8 mouse cellular contexts compared by ENCODE assay signal in the genomic region with DNA sequence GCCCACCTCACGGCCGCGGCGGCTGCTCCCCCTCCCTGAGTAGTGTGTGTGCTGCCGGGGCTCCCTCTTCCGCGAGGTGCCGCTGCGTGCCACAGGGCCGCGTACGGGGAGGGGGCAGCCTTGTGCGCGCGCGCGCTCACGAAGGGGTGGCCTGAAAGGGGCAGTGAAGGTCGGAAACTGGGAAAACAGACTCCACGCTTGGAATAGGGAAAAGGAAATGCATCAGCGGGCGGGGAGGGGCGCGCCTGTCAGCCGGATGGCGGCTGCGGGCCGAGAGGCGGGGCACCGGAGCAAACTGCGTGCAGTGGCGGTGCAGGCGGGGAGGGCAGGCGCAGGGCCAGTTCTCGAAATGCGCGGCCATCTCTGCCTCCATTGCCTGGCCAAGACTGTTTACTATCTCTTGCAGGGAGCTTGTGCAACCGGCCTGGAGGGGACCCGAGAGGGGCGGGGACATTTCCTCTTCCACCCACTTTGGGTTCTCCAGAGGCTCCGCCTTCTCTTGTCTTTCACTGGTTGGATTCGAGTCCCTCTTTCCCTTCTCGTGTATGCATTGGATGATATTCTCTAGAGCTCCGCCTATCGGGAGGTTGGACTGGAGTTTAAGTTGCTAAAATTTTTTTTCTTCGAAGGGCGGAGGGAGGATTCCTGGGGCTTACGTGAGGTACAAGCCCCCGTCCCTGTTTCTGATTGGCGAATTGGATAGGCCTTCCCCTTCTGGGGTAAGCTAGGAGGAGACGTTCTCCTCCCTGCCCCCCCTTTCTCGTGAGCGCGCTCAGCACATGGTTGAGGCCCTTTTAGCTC. TPM values are rescaled to one million over a fixed set of nuclear protein-coding genes. Genes with fewer than 3 reads are reported as not detected.
DNase-seq lines count a peak whose midpoint lies in the region; ATAC-seq and TF ChIP-seq lines count a peak whose summit lies in the region.

No protein-coding gene starts in this region.

- peak overlapping the region; percentile 96 for H3K27ac ChIP-seq in CH12.LX (ENCODE audit: insufficient read depth, low read depth)
- H3K27ac ChIP-seq in forebrain, embryonic 11.5 days (ENCODE audit: low read depth, low read length), result peak overlapping the region; percentile 98
- peak overlapping the region; percentile 100 for H3K27ac ChIP-seq in heart, embryonic 16.5 days (ENCODE audit: low read length)
- H3K27ac ChIP-seq in liver, embryonic 15.5 days (replicated peaks), result peak overlapping the region; percentile 99
- peak overlapping the region; percentile 88 for H3K27ac ChIP-seq in neural tube, embryonic 12.5 days

- peak overlapping the region; percentile 67 to 85 (median 80) for H3K4me3 ChIP-seq in CH12.LX (replicated peaks in 1 of 3; ENCODE audit: low read depth in 2 of 3, low read length in 2 of 3, poor library complexity in 1 of 3)
- peak overlapping the region; percentile 88 for H3K4me3 ChIP-seq in forebrain, embryonic 11.5 days (ENCODE audit: low read depth, low read length)
- peak overlapping the region; percentile 91 for H3K4me3 ChIP-seq in heart, embryonic 16.5 days (ENCODE audit: low read length)
- peak overlapping the region; percentile 92 for H3K4me3 ChIP-seq in liver, embryonic 15.5 days (replicated peaks)
- H3K4me3 ChIP-seq in neural tube, embryonic 12.5 days, result peak overlapping the region; percentile 91

- H3K9ac ChIP-seq in CH12.LX (ENCODE audit: insufficient read depth, low read depth), result peak overlapping the region; percentile 53
- H3K9ac ChIP-seq in forebrain, embryonic 11.5 days (ENCODE audit: low read length), result peak overlapping the region; percentile 79
- peak overlapping the region; percentile 89 for H3K9ac ChIP-seq in heart, embryonic 16.5 days (ENCODE audit: low read length)
- H3K9ac ChIP-seq in liver, embryonic 15.5 days, result peak overlapping the region; percentile 85
- H3K9ac ChIP-seq in neural tube, embryonic 12.5 days, result peak overlapping the region; percentile 76

- peak overlapping the region; percentile 2; the same call in 1 of the 2 replicates for H3K4me2 ChIP-seq in CH12.LX (ENCODE audit: insufficient read depth, low read depth, poor library complexity, severe bottlenecking)
- H3K4me2 ChIP-seq in forebrain, embryonic 11.5 days (ENCODE audit: low read depth, low read length, severe bottlenecking), result peak overlapping the region; percentile 95
- H3K4me2 ChIP-seq in heart, embryonic 16.5 days (ENCODE audit: low read depth, low read length), result peak overlapping the region; percentile 81
- peak overlapping the region; percentile 96 for H3K4me2 ChIP-seq in liver, embryonic 15.5 days
- H3K4me2 ChIP-seq in neural tube, embryonic 12.5 days (replicated peaks), result peak overlapping the region; percentile 94

- no peaks in the 10 kb centered on the region for H3K27me3 ChIP-seq in CH12.LX (replicated peaks)
- H3K27me3 ChIP-seq in forebrain, embryonic 11.5 days (ENCODE audit: control insufficient read depth, insufficient read depth, low read length), result no peaks in the 10 kb centered on the region
- no peaks in the 10 kb centered on the region for H3K27me3 ChIP-seq in heart, embryonic 16.5 days (ENCODE audit: control insufficient read depth, insufficient read depth, low read length)
- no peaks in the 10 kb centered on the region for H3K27me3 ChIP-seq in liver, embryonic 15.5 days
- no peaks in the 10 kb centered on the region for H3K27me3 ChIP-seq in neural tube, embryonic 12.5 days (replicated peaks)

- H3K4me1 ChIP-seq in CH12.LX (ENCODE audit: control insufficient read depth in 1 of 2, insufficient read depth in 2 of 2), result peaks cover 0 to 14% of the 10 kb centered on the region in 2 experiments; a peak in 2 of 4 replicates
- no peaks in the 10 kb centered on the region; the same call in 1 of the 2 replicates for H3K4me1 ChIP-seq in forebrain, embryonic 11.5 days (replicated peaks; ENCODE audit: control insufficient read depth, insufficient read depth, low read length)
- H3K4me1 ChIP-seq in heart, embryonic 16.5 days (ENCODE audit: control insufficient read depth, insufficient read depth, low read length), result peaks cover 24% of the 10 kb centered on the region
- H3K4me1 ChIP-seq in liver, embryonic 15.5 days (replicated peaks), result peaks cover 57% of the 10 kb centered on the region
- peaks cover 23% of the 10 kb centered on the region for H3K4me1 ChIP-seq in neural tube, embryonic 12.5 days

- peak in 1 of 2 experiments; percentile 28; a peak in 1 of 4 replicates for TF ChIP-seq CTCF in CH12.LX (conservative IDR thresholded peaks at IDR 0.05 in 1 of 2, IDR thresholded peaks at IDR 0.05 in 1 of 2; ENCODE audit: low read depth in 2 of 2, low read length in 2 of 2)

- in situ Hi-C loops in CH12.LX (cut with MboI; ENCODE audit: low pct_ligation_motif_present, low pct_unique_long_range_greater_than_20kb, low sequenced_read_pairs), result no loop called here

- H3K79me2 ChIP-seq in CH12.LX (replicated peaks; ENCODE audit: control insufficient read depth, extremely low read depth, insufficient read depth, poor library complexity, severe bottlenecking), result peaks cover 11% of the 10 kb centered on the region

- dilution Hi-C loops in CH12.LX (cut with MboI; ENCODE audit: extremely low pct_ligation_motif_present, extremely low pct_unique_long_range_greater_than_20kb, low sequenced_read_pairs), result no loop called here

- WGBS in forebrain, embryonic 11.5 days, result under 1% methylated on average over 54 of the region's 54 CpGs
- WGBS in heart, embryonic 16.5 days, result under 1% methylated on average over 52 of the region's 54 CpGs
- WGBS in liver, embryonic 15.5 days (ENCODE audit: insufficient replicate concordance), result under 1% methylated on average over 53 of the region's 54 CpGs
- under 1% methylated on average over 54 of the region's 54 CpGs for WGBS in neural tube, embryonic 12.5 days

- TF ChIP-seq POLR2A in CH12.LX (IDR thresholded peaks at IDR 0.05; ENCODE audit: low read depth, low read length), result peak; percentile 36

- no peaks in the 10 kb centered on the region for H3K9me3 ChIP-seq in CH12.LX (replicated peaks; ENCODE audit: low read length)
- H3K9me3 ChIP-seq in forebrain, embryonic 11.5 days (ENCODE audit: control insufficient read depth, low read length), result no peaks in the 10 kb centered on the region
- H3K9me3 ChIP-seq in heart, embryonic 16.5 days (replicated peaks; ENCODE audit: control insufficient read depth, low read length), result no peaks in the 10 kb centered on the region
- H3K9me3 ChIP-seq in liver, embryonic 15.5 days (replicated peaks), result no peaks in the 10 kb centered on the region
- no peaks in the 10 kb centered on the region for H3K9me3 ChIP-seq in neural tube, embryonic 12.5 days

- H3K36me3 ChIP-seq in CH12.LX (replicated peaks in 1 of 2; ENCODE audit: control insufficient read depth in 1 of 2, insufficient read depth in 1 of 2, low read length in 1 of 2), result peaks cover 0 to 5% of the 10 kb centered on the region in 2 experiments
- H3K36me3 ChIP-seq in forebrain, embryonic 11.5 days (ENCODE audit: control insufficient read depth, insufficient read depth, low read length), result no peaks in the 10 kb centered on the region
- no peaks in the 10 kb centered on the region for H3K36me3 ChIP-seq in heart, embryonic 16.5 days (ENCODE audit: control insufficient read depth, insufficient read depth)
- no peaks in the 10 kb centered on the region for H3K36me3 ChIP-seq in liver, embryonic 15.5 days (replicated peaks)
- no peaks in the 10 kb centered on the region for H3K36me3 ChIP-seq in neural tube, embryonic 12.5 days

- DNase-seq in CH12.LX (ENCODE audit: extremely low read depth), result peak; percentile 100
- DNase-seq in c-Kit-positive CD71-positive TER-119-negative erythroid progenitor cells, embryonic 14.5 days (ENCODE audit: low read depth), result peak; percentile 100
- DNase-seq in forebrain, embryonic 11.5 days (ENCODE audit: low spot score), result peak; percentile 96
- peak; percentile 97 to 100 for DNase-seq in kidney, postnatal 36 days
- peak; percentile 100 for DNase-seq in telencephalon, adult 2 months (ENCODE audit: low read depth, low spot score)

- peak; percentile 3 for TF ChIP-seq RAD21 in CH12.LX (IDR thresholded peaks at IDR 0.05; ENCODE audit: low read depth, low read length)

- no peak for TF ChIP-seq EP300 in CH12.LX (IDR thresholded peaks at IDR 0.05; ENCODE audit: low read length)

- peak; percentile 73 for ATAC-seq in forebrain, embryonic 11.5 days (replicated peaks; ENCODE audit: low FRiP score)
- ATAC-seq in heart, embryonic 16.5 days (replicated peaks; ENCODE audit: extremely low read depth, insufficient read depth, low FRiP score), result peak; percentile 68
- ATAC-seq in liver, embryonic 15.5 days (ENCODE audit: insufficient read depth), result peak; percentile 60
- peak; percentile 61 for ATAC-seq in neural tube, embryonic 12.5 days (ENCODE audit: low FRiP score, low read depth)

TF ChIP-seq in CH12.LX, 34 proteins besides CTCF, POLR2A, EP300 and RAD21 (continues in another document):
- TF ChIP-seq KAT2A (IDR thresholded peaks at IDR 0.05; ENCODE audit: insufficient replicate concordance, low read length), result no peak
- TF ChIP-seq GABPA (IDR thresholded peaks at IDR 0.05; ENCODE audit: insufficient replicate concordance, low read depth, low read length), result no peak
- 0 out of 2 replicates have a peak, but pooled peaks have one; percentile 38 for TF ChIP-seq UBTF (IDR thresholded peaks at IDR 0.05; ENCODE audit: low read depth, low read length)
- TF ChIP-seq E2F4 (IDR thresholded peaks at IDR 0.05; ENCODE audit: insufficient replicate concordance, low read depth, low read length), result 0 out of 2 replicates have a peak, but pooled peaks have one; percentile 57
- no peak for TF ChIP-seq MAFK (IDR thresholded peaks at IDR 0.05; ENCODE audit: insufficient replicate concordance, low read length)
- TF ChIP-seq SIN3A (IDR thresholded peaks at IDR 0.05; ENCODE audit: low read length), result peak; percentile 85

RNA-seq across cellular contexts. Expression of a gene that starts 1.3 kb away (rescaled TPM):
- 26.4 and 28.7 TPM in 2 replicates for total RNA-seq in CH12.LX (2012; rRNA removed)
- total RNA-seq in CH12.LX (2014; rRNA removed), result 17.7 and 23.0 TPM in 2 replicates
- polyA plus RNA-seq in CH12.LX (2012; ENCODE audit: insufficient read length, low read depth), result 32.1 and 32.4 TPM in 2 replicates
- polyA plus RNA-seq in forebrain, embryonic 11.5 days (2014; fragmentation: Nextera tagmentation; extraction: Ambion mirVana), result 63.7 and 71.4 TPM in 2 replicates
- 20.6 and 22.9 TPM in 2 replicates for polyA plus RNA-seq in heart, embryonic 16.5 days (2015; fragmentation: Nextera tagmentation; extraction: Ambion mirVana)
- polyA plus RNA-seq in liver, embryonic 15.5 days (2015; fragmentation: Nextera tagmentation; extraction: Ambion mirVana), result 13.3 and 14.1 TPM in 2 replicates
- 33.0 and 33.7 TPM in 2 replicates for polyA plus RNA-seq in neural tube, embryonic 12.5 days (2016; fragmentation: Nextera tagmentation; extraction: Ambion mirVana)

RNA-seq across cellular contexts. Expression of a gene that starts 57.3 kb away (rescaled TPM):
- total RNA-seq in CH12.LX (2012; rRNA removed) (57.8 and 59.2 TPM in 2 replicates), CH12.LX (2014; rRNA removed) (50.4 and 58.9 TPM in 2 replicates)
- 60.3 and 74.7 TPM in 2 replicates for polyA plus RNA-seq in CH12.LX (2012; ENCODE audit: insufficient read length, low read depth)
- 37.6 and 41.3 TPM in 2 replicates for polyA plus RNA-seq in forebrain, embryonic 11.5 days (2014; fragmentation: Nextera tagmentation; extraction: Ambion mirVana)
- polyA plus RNA-seq in heart, embryonic 16.5 days (2015; fragmentation: Nextera tagmentation; extraction: Ambion mirVana), result 58.0 and 60.3 TPM in 2 replicates
- 16.5 and 17.0 TPM in 2 replicates for polyA plus RNA-seq in liver, embryonic 15.5 days (2015; fragmentation: Nextera tagmentation; extraction: Ambion mirVana)
- 64.4 and 64.6 TPM in 2 replicates for polyA plus RNA-seq in neural tube, embryonic 12.5 days (2016; fragmentation: Nextera tagmentation; extraction: Ambion mirVana)

Comparison
In these comparisons a context has a peak if more than half of its experiments do, and no peak if none do; other contexts are left out.
1. Peak in every context shown above with its lines: DNase-seq, ATAC-seq, H3K4me3 ChIP-seq and H3K27ac ChIP-seq.
2. H3K4me2 ChIP-seq: peak in every context shown above with its lines; median percentile 96 in liver, embryonic 15.5 days; 95 in forebrain, embryonic 11.5 days; 94 in neural tube, embryonic 12.5 days; 81 in heart, embryonic 16.5 days; 2 in CH12.LX.